Mouse (Mus musculus) right cerebral cortex, adult 18-20 months (tissue): ENCODE data around the gene Sergef.

ENCODE experiments used
- DNase-seq: peaks from one replicate; pipeline ENCODE4 v3.0.0; 2022; ENCODE audit warnings: mixed read lengths

The Sergef gene

GRCm38 (mm10) chr7:46397732-46398333 lies 241.8 kb downstream of the Sergef start:
- DNase-seq: no peak

DNA sequence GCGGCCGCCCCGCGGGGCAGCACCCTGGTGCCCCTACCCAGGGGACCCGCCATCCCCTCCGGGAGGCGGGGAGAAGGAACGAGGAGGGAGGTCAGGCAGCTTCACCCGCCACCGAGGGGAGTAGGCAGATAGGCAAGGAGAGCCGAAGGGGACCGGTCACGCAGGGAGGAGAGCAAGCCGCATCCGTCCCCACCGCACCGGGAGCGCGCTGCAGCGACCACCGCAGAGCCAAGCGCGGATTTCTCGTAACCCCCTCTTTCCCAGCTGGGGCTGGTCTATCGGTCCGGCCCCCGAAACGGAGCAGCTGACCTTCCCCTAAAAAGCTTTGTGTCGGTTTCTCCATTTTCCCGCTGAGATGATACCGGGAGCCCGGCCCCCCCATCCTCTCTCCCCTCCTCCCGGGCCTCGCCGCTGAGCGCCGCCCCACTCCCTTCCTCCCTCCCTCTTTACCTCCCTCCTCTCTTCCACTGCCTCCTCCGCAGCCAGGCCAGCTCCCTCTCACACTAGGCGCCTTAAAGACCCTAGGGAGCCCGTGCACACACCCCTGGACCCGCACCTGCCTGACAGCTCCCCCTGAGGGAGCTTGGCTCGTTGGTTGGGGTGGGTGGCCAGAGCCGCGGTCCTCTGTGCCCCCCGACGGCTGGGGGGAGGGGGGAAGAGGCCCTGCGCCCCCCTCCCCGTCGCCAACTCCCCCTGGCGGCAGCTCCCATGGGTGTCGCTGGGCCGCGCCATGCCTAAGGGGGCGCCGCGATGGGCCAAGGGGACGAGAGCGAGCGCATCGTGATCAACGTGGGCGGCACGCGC lies 242.5 kb downstream of the Sergef start:
- peak; percentile 80 for DNase-seq

DNA sequence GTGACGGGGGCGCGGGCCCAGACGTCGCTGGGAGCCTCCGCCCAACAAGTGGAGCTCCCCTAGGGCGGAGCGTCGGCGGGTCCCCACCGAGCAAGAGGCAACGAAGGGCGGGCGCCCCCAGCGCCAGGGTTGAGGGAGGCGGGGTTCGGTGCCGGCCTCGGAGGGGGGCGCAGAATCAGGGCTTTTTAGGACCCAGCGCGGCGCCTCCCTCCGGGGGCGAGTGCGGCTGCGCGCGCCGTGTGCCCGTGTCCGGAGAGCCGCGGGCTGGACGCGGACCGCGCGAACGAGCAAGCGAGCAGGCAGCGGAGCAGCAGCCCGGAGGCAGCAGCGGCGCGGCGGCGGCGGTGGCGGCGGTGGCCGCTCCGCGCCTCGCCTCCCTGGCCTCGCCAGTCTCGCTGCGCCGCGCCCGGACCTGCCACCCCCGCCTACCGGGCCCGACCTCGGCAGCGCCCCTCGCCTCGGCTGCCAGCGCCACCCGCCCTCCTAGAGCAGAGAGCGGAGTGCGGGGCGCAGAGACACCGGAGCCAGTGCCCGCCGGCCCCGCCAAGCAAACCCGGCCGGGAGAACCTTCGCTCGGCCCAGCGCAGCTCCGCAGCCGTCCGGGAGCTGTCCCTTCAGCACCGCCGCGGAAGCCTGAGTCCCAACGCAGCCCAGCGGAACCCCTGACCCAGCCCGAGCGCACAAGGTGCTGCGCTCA lies 243.2 kb downstream of the Sergef start, which contains the start of gene Kcnc1:
Kcnc1 (plus strand) TSS at position 267 of the 697 bp plus-strand sequence.
- peak; percentile 79 for DNase-seq

- DNase-seq: no peak
Measured at GRCm38 (mm10) chr7:46395571-46395970, 244.0 kb downstream of the Sergef start.

DNA sequence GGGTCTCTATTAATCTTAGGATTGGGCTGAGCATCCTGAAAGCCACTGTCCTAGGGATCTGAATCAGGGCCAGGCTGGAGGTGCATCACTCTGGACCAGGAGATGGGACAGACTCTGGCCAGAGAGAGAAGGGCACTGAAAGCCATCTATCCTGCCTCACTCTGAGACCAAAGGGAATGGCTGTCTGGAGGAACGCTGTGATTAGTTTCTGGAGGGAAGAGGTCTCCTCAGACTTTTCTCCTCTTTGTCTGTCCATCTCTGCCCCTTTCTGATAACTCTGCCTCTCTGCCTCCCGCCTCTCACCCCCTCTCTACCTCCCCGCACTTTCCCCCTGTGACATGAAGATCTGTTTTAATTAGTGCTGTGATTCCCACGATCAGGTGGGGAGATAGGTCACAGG lies 244.7 kb downstream of the Sergef start:
- no peak for DNase-seq

GRCm38 (mm10) chr7:46393718-46394511 lies 245.7 kb downstream of the Sergef start:
- no peak for DNase-seq
